Mouse (Mus musculus) E14TG2a.4 (cell line): ENCODE results near the gene Heatr5a.

ENCODE experiments used
- H3K27me3 ChIP-seq: 2 replicates; pipeline ENCODE4 v1.6.1; 2014; ENCODE audit warnings: low read length, control low read depth; ENCODE audit not compliant: insufficient read depth
- H3K36me3 ChIP-seq: 2 replicates; pipeline ENCODE4 v1.6.1; 2014; ENCODE audit warnings: low read length, control low read depth; ENCODE audit not compliant: insufficient read depth
- H3K4me1 ChIP-seq: replicated peaks from 2 replicates; pipeline ENCODE4 v1.6.1; 2014; ENCODE audit warnings: low read depth, low read length, control low read depth
- H3K4me3 ChIP-seq: replicated peaks from 2 replicates; pipeline ENCODE4 v1.5.1; 2014; ENCODE audit warnings: mild to moderate bottlenecking, low read length
- H3K9me3 ChIP-seq: 2 replicates; pipeline ENCODE4 v1.6.1; 2014; ENCODE audit warnings: low read length, control low read depth
- CTCF ChIP-seq: conservative IDR thresholded peaks from 2 replicates; pipeline ENCODE4 v1.5.1; 2014; ENCODE audit warnings: low read length
- NANOG ChIP-seq: IDR thresholded peaks from 2 replicates; pipeline ENCODE4 v1.6.1; 2014; ENCODE audit warnings: borderline replicate concordance, low read length, mixed read lengths
- POU5F1 ChIP-seq: IDR thresholded peaks from 2 replicates; pipeline ENCODE4 v1.6.1; 2014; ENCODE audit warnings: low read length, borderline replicate concordance

Heatr5a gene

GRCm38 (mm10) chr12:51865061-51865789, 105.9 kb downstream of the Heatr5a start:
- no peaks in the 10 kb centered on the region for H3K27me3 ChIP-seq
- peaks cover 14% of the 10 kb centered on the region for H3K4me1 ChIP-seq
- TF ChIP-seq NANOG (no peak), POU5F1 (no peak), CTCF (no peak)
- H3K4me3 ChIP-seq, result no peak overlapping the region
- no peaks in the 10 kb centered on the region for H3K36me3 ChIP-seq
- peaks cover 14% of the 10 kb centered on the region for H3K9me3 ChIP-seq

GRCm38 (mm10) chr12:51863116-51864002, 107.8 kb downstream of the Heatr5a start:
- Histone ChIP-seq H3K36me3 (no peaks in the 10 kb centered on the region), H3K4me3 (no peak overlapping the region), H3K4me1 (peaks cover 24% of the 10 kb centered on the region), H3K9me3 (no peaks in the 10 kb centered on the region), H3K27me3 (no peaks in the 10 kb centered on the region)
- TF ChIP-seq CTCF, result no peak

- TF ChIP-seq CTCF, result no peak
- TF ChIP-seq POU5F1, result no peak; the same call in 1 of the 2 replicates
- TF ChIP-seq NANOG, result peak; percentile 64; the same call in 1 of the 2 replicates
- Histone ChIP-seq H3K27me3 (no peaks in the 10 kb centered on the region), H3K9me3 (no peaks in the 10 kb centered on the region), H3K36me3 (no peaks in the 10 kb centered on the region), H3K4me3 (peak overlapping the region; percentile 53), H3K4me1 (peaks cover 31% of the 10 kb centered on the region)
Measured at GRCm38 (mm10) chr12:51858134-51859028, 112.7 kb downstream of the Heatr5a start.

GRCm38 (mm10) chr12:51856768-51857295, 114.3 kb downstream of the Heatr5a start:
- Histone ChIP-seq H3K36me3 (no peaks in the 10 kb centered on the region), H3K27me3 (no peaks in the 10 kb centered on the region), H3K4me1 (peaks cover 31% of the 10 kb centered on the region), H3K9me3 (no peaks in the 10 kb centered on the region), H3K4me3 (0 out of 2 replicates have a peak overlapping the region, but pooled peaks have one; percentile 43)
- TF ChIP-seq CTCF (no peak), POU5F1 (no peak), NANOG (no peak)

GRCm38 (mm10) chr12:51855872-51856271, 115.2 kb downstream of the Heatr5a start:
- Histone ChIP-seq H3K4me1 (peaks cover 31% of the 10 kb centered on the region), H3K27me3 (no peaks in the 10 kb centered on the region), H3K9me3 (no peaks in the 10 kb centered on the region), H3K4me3 (no peak overlapping the region), H3K36me3 (no peaks in the 10 kb centered on the region)
- TF ChIP-seq POU5F1 (no peak), CTCF (no peak), NANOG (no peak)

- no peak overlapping the region for H3K4me3 ChIP-seq
- TF ChIP-seq NANOG, result no peak
- TF ChIP-seq POU5F1, result no peak
- no peak for TF ChIP-seq CTCF
Measured at GRCm38 (mm10) chr12:51855453-51855852, 115.7 kb downstream of the Heatr5a start.

GRCm38 (mm10) chr12:51851617-51852016, 119.5 kb downstream of the Heatr5a start:
- Histone ChIP-seq H3K4me3 (no peak overlapping the region), H3K9me3 (no peaks in the 10 kb centered on the region), H3K27me3 (no peaks in the 10 kb centered on the region), H3K4me1 (peaks cover 19% of the 10 kb centered on the region), H3K36me3 (no peaks in the 10 kb centered on the region)
- TF ChIP-seq CTCF, result no peak
- TF ChIP-seq POU5F1, result no peak
- TF ChIP-seq NANOG, result no peak

More at GRCm38 (mm10) chr12:51855453-51855852, 115.7 kb downstream of the Heatr5a start:
- Histone ChIP-seq H3K36me3 (no peaks in the 10 kb centered on the region), H3K4me1 (peaks cover 31% of the 10 kb centered on the region), H3K27me3 (no peaks in the 10 kb centered on the region), H3K9me3 (no peaks in the 10 kb centered on the region)

- no peak overlapping the region for H3K4me3 ChIP-seq
- no peaks in the 10 kb centered on the region for H3K9me3 ChIP-seq
- H3K36me3 ChIP-seq, result no peaks in the 10 kb centered on the region
- H3K4me1 ChIP-seq, result peaks cover 16% of the 10 kb centered on the region
- TF ChIP-seq POU5F1 (no peak), CTCF (no peak), NANOG (no peak)
- H3K27me3 ChIP-seq, result no peaks in the 10 kb centered on the region
Measured at GRCm38 (mm10) chr12:51851155-51851554, 120.0 kb downstream of the Heatr5a start.
